Mouse (Mus musculus): ENCODE data around the gene Plgrkt.

- TF ChIP-seq EP300 (IDR thresholded peaks at IDR 0.05; ENCODE audit: low read depth) (no peak), CTCF (IDR thresholded peaks at IDR 0.05; ENCODE audit: low read depth) (no peak)
Measured at GRCm38 (mm10) chr19:29374947-29375346, 7.8 kb upstream of the Plgrkt start.

Measured in heart, postnatal 0 days (tissue).